Mouse (Mus musculus) myocyte (in vitro differentiated cells): Measurements from ENCODE around the gene Elovl6.

ENCODE experiments used
- CEBPB ChIP-seq: IDR thresholded peaks from 2 replicates; pipeline ENCODE4 v1.6.1; 2011; ENCODE audit warnings: mild to moderate bottlenecking, moderate library complexity; ENCODE audit not compliant: poor library complexity, insufficient read depth, severe bottlenecking
- E2F4 ChIP-seq: IDR thresholded peaks from one replicate; pipeline ENCODE4 v1.6.1; 2011; ENCODE audit warnings: mild to moderate bottlenecking, control low read depth, moderate library complexity; ENCODE audit not compliant: insufficient read depth
- MAX ChIP-seq: IDR thresholded peaks from one replicate; pipeline ENCODE4 v1.6.1; 2011; ENCODE audit warnings: low read depth, mild to moderate bottlenecking, control low read depth
- MYOG ChIP-seq, 3 experiments: IDR thresholded peaks; one replicate each; pipeline ENCODE4 v1.6.1; 2011; ENCODE audit warnings: control low read depth in 2 of 3, low read depth in 2 of 3, mild to moderate bottlenecking in 2 of 3; ENCODE audit not compliant: insufficient read length in 2 of 3, control insufficient read depth in 1 of 3, insufficient read depth in 1 of 3
- POLR2A ChIP-seq: IDR thresholded peaks from one replicate; pipeline ENCODE4 v1.6.1; 2011; ENCODE audit warnings: low read depth, mild to moderate bottlenecking, control low read depth, moderate library complexity; ENCODE audit not compliant: insufficient read length
- REST ChIP-seq: IDR thresholded peaks from one replicate; pipeline ENCODE4 v1.6.1; 2011; ENCODE audit warnings: mild to moderate bottlenecking, control low read depth, moderate library complexity; ENCODE audit not compliant: insufficient read depth, insufficient read length
- SRF ChIP-seq: IDR thresholded peaks from one replicate; pipeline ENCODE4 v1.6.1; 2011; ENCODE audit warnings: low read depth; ENCODE audit not compliant: control insufficient read depth, insufficient read length
- TCF12 ChIP-seq: IDR thresholded peaks from one replicate; pipeline ENCODE4 v1.6.1; 2011; ENCODE audit warnings: mild to moderate bottlenecking, control low read depth; ENCODE audit not compliant: poor library complexity, insufficient read depth, severe bottlenecking
- TCF3 ChIP-seq: IDR thresholded peaks from one replicate; pipeline ENCODE4 v1.6.1; 2011; ENCODE audit warnings: low read depth, control low read depth; ENCODE audit not compliant: insufficient read length
- USF1 ChIP-seq: IDR thresholded peaks from one replicate; pipeline ENCODE4 v1.6.1; 2011; ENCODE audit warnings: low read depth, mild to moderate bottlenecking, control low read depth, moderate library complexity

- TF ChIP-seq POLR2A (no peak), USF1 (no peak), MYOG (IDR thresholded peaks at IDR 0.05; ENCODE audit: control insufficient read depth in 1 of 3, insufficient read depth in 1 of 3, insufficient read length in 2 of 3, low read depth in 2 of 3) (no peak), TCF12 (no peak), CEBPB (no peak), E2F4 (no peak), SRF (no peak), TCF3 (no peak), MAX (no peak), REST (no peak)
Observed at GRCm38 (mm10) chr3:129605487-129605886, 73.3 kb downstream of the Elovl6 start.
